Comparison of ENCODE assay signal across 11 mouse cellular contexts in genomic region chr1:36162687-36163086, GRCm38 (mm10).
DNase-seq lines count a peak whose midpoint lies in the region; ATAC-seq lines count a peak whose summit lies in the region.
"Had no signal": no experiment of that assay in that cellular context is flagged by ENCODE, and none has a peak within 500 bp of the region (broad histone marks: within the 10 kb centered on the region; RNA-seq: fewer than 3 reads in every experiment).

No protein-coding gene starts in this region.

- no peak for ATAC-seq in embryonic facial prominence, embryonic 14.5 days (ENCODE audit: low read depth)
- peak; percentile 59 for ATAC-seq in activated CD4-positive, CD25-positive, alpha-beta regulatory T cell, adult 4 months
- ATAC-seq in inflammation-experienced regulatory T-cells, adult 6 months = peak; percentile 47
- peak; percentile 97 for ATAC-seq in megakaryocyte, adult 5-6 weeks (ENCODE audit: poor library complexity, severe bottlenecking)

- DNase-seq in embryonic facial prominence, embryonic 14.5 days (ENCODE audit: low spot score) = peak; percentile 19
- DNase-seq in embryonic facial prominence, embryonic 10.5 days (ENCODE audit: low spot score) = no peak
- no peak for DNase-seq in cerebellum, postnatal 14 days
- no peak for DNase-seq in layer of hippocampus, adult 11-12 months (ENCODE audit: low spot score)
- no peak for DNase-seq in frontal cortex, postnatal 36 days (ENCODE audit: low spot score in 2 of 2)
- DNase-seq: cerebellum, adult 18-20 months had no signal

- H3K27me3 ChIP-seq in embryonic facial prominence, embryonic 14.5 days (replicated peaks; ENCODE audit: control insufficient read depth, insufficient read depth, low read length) = no peaks in the 10 kb centered on the region
- no peaks in the 10 kb centered on the region for H3K27me3 ChIP-seq in embryonic facial prominence, embryonic 10.5 days (replicated peaks; ENCODE audit: low read depth, poor library complexity, severe bottlenecking)
- H3K27me3 ChIP-seq: neural tube, embryonic 12.5 days had no signal

- no peak overlapping the region for H3K4me2 ChIP-seq in embryonic facial prominence, embryonic 14.5 days (ENCODE audit: low read depth, low read length)
- H3K4me2 ChIP-seq: neural tube, embryonic 12.5 days had no signal

- WGBS in embryonic facial prominence, embryonic 14.5 days = 84% methylated on average over 8 of the region's 8 CpGs
- WGBS in embryonic facial prominence, embryonic 10.5 days = 84% methylated on average over 8 of the region's 8 CpGs

- no peaks in the 10 kb centered on the region for H3K4me1 ChIP-seq in embryonic facial prominence, embryonic 14.5 days (ENCODE audit: control insufficient read depth, insufficient read depth, low read length)
- H3K4me1 ChIP-seq in embryonic facial prominence, embryonic 10.5 days = no peaks in the 10 kb centered on the region
- H3K4me1 ChIP-seq: neural tube, embryonic 12.5 days had no signal

- peaks cover 78% of the 10 kb centered on the region for H3K36me3 ChIP-seq in embryonic facial prominence, embryonic 14.5 days (ENCODE audit: control insufficient read depth, insufficient read depth, low read length)
- peaks cover 98% of the 10 kb centered on the region for H3K36me3 ChIP-seq in embryonic facial prominence, embryonic 10.5 days (replicated peaks)

- no peaks in the 10 kb centered on the region for H3K9me3 ChIP-seq in embryonic facial prominence, embryonic 14.5 days (ENCODE audit: control insufficient read depth, low read length)
- H3K9me3 ChIP-seq in embryonic facial prominence, embryonic 10.5 days = no peaks in the 10 kb centered on the region
- H3K9me3 ChIP-seq: neural tube, embryonic 12.5 days had no signal

- no peak overlapping the region for H3K9ac ChIP-seq in embryonic facial prominence, embryonic 14.5 days (ENCODE audit: low read depth, low read length)
- H3K9ac ChIP-seq: neural tube, embryonic 12.5 days had no signal

- no peak overlapping the region for H3K27ac ChIP-seq in embryonic facial prominence, embryonic 14.5 days (replicated peaks; ENCODE audit: low read depth, low read length)
- H3K27ac ChIP-seq in embryonic facial prominence, embryonic 10.5 days (replicated peaks) = no peak overlapping the region
- H3K27ac ChIP-seq: neural tube, embryonic 12.5 days had no signal

- no peak overlapping the region for H3K4me3 ChIP-seq in embryonic facial prominence, embryonic 14.5 days (ENCODE audit: low read depth, low read length)
- no peak overlapping the region for H3K4me3 ChIP-seq in embryonic facial prominence, embryonic 10.5 days
- H3K4me3 ChIP-seq: erythroblast, embryonic 14.5 days; neural tube, embryonic 12.5 days had no signal
